Mouse (Mus musculus): ENCODE measurements around the gene Slc35f1. TPM values are rescaled to one million over a fixed set of nuclear protein-coding genes. Genes with fewer than 3 reads are reported as not detected.

Slc35f1 gene
- total and polyA plus RNA-seq, 2 experiments from 2014 or later: 35.2 to 111 TPM

- Histone ChIP-seq H3K27me3 (ENCODE audit: insufficient read depth, low read length) (no peaks in the 10 kb centered on the region), H3K4me2 (ENCODE audit: low read depth, low read length, poor library complexity, severe bottlenecking) (no peak overlapping the region), H3K27ac (ENCODE audit: low read depth, low read length) (no peak overlapping the region), H3K9ac (replicated peaks; ENCODE audit: low read length, poor library complexity, severe bottlenecking) (no peak overlapping the region), H3K36me3 (ENCODE audit: insufficient read depth, low read length) (no peaks in the 10 kb centered on the region), H3K4me3 (ENCODE audit: low read depth, low read length) (no peak overlapping the region), H3K4me1 (ENCODE audit: insufficient read depth, low read length) (no peaks in the 10 kb centered on the region), H3K9me3 (ENCODE audit: low read length) (no peaks in the 10 kb centered on the region)
- ATAC-seq (ENCODE audit: low FRiP score): no peak
- TF ChIP-seq CTCF (IDR thresholded peaks at IDR 0.05): no peak
- 87% methylated on average over 3 of the region's 3 CpGs for WGBS
- no peak for DNase-seq (ENCODE audit: low spot score)
Observed at GRCm38 (mm10) chr10:53100881-53101280, 410.5 kb downstream of the Slc35f1 start.

- ATAC-seq (ENCODE audit: low FRiP score) (no peak), DNase-seq (ENCODE audit: low spot score) (no peak)
- H3K36me3 ChIP-seq (ENCODE audit: insufficient read depth, low read length): no peaks in the 10 kb centered on the region
- no peak overlapping the region for H3K9ac ChIP-seq (replicated peaks; ENCODE audit: low read length, poor library complexity, severe bottlenecking)
- no peak overlapping the region for H3K4me2 ChIP-seq (ENCODE audit: low read depth, low read length, poor library complexity, severe bottlenecking)
- WGBS: 81% methylated on average over 2 of the region's 2 CpGs
- no peaks in the 10 kb centered on the region for H3K9me3 ChIP-seq (ENCODE audit: low read length)
- no peaks in the 10 kb centered on the region for H3K4me1 ChIP-seq (ENCODE audit: insufficient read depth, low read length)
- no peak overlapping the region for H3K27ac ChIP-seq (ENCODE audit: low read depth, low read length)
- H3K4me3 ChIP-seq (ENCODE audit: low read depth, low read length): no peak overlapping the region
- TF ChIP-seq CTCF (IDR thresholded peaks at IDR 0.05): no peak
- no peaks in the 10 kb centered on the region for H3K27me3 ChIP-seq (ENCODE audit: insufficient read depth, low read length)
Observed at GRCm38 (mm10) chr10:53101412-53101811, 411.1 kb downstream of the Slc35f1 start.

- ATAC-seq (ENCODE audit: low FRiP score): no peak
- TF ChIP-seq CTCF (IDR thresholded peaks at IDR 0.05): no peak
- Histone ChIP-seq H3K4me2 (ENCODE audit: low read depth, low read length, poor library complexity, severe bottlenecking) (no peak overlapping the region), H3K9ac (replicated peaks; ENCODE audit: low read length, poor library complexity, severe bottlenecking) (no peak overlapping the region), H3K36me3 (ENCODE audit: insufficient read depth, low read length) (no peaks in the 10 kb centered on the region), H3K4me3 (ENCODE audit: low read depth, low read length) (no peak overlapping the region), H3K4me1 (ENCODE audit: insufficient read depth, low read length) (no peaks in the 10 kb centered on the region), H3K9me3 (ENCODE audit: low read length) (no peaks in the 10 kb centered on the region), H3K27me3 (ENCODE audit: insufficient read depth, low read length) (no peaks in the 10 kb centered on the region), H3K27ac (ENCODE audit: low read depth, low read length) (no peak overlapping the region)
- 90% methylated on average over 2 of the region's 2 CpGs for WGBS
- no peak for DNase-seq (ENCODE audit: low spot score)
Observed at GRCm38 (mm10) chr10:53102423-53102822, 412.1 kb downstream of the Slc35f1 start.

GRCm38 (mm10) chr10:53115028-53115427, 424.7 kb downstream of the Slc35f1 start:
- no peak overlapping the region for H3K27ac ChIP-seq (ENCODE audit: low read depth, low read length)
- no peaks in the 10 kb centered on the region for H3K9me3 ChIP-seq (ENCODE audit: low read length)
- no peak overlapping the region for H3K4me3 ChIP-seq (ENCODE audit: low read depth, low read length)
- no peak overlapping the region for H3K4me2 ChIP-seq (ENCODE audit: low read depth, low read length, poor library complexity, severe bottlenecking)
- ATAC-seq (ENCODE audit: low FRiP score) (no peak), DNase-seq (ENCODE audit: low spot score) (peak; percentile 44)
- TF ChIP-seq CTCF (IDR thresholded peaks at IDR 0.05): peak; percentile 73
- no peaks in the 10 kb centered on the region for H3K36me3 ChIP-seq (ENCODE audit: insufficient read depth, low read length)
- no peaks in the 10 kb centered on the region; the same call in 1 of the 2 replicates for H3K4me1 ChIP-seq (ENCODE audit: insufficient read depth, low read length)
- 23% methylated on average over 3 of the region's 3 CpGs for WGBS
- H3K9ac ChIP-seq (replicated peaks; ENCODE audit: low read length, poor library complexity, severe bottlenecking): no peak overlapping the region
- H3K27me3 ChIP-seq (ENCODE audit: insufficient read depth, low read length): no peaks in the 10 kb centered on the region

- ATAC-seq (ENCODE audit: low FRiP score) (no peak), DNase-seq (ENCODE audit: low spot score) (peak; percentile 43)
- no peaks in the 10 kb centered on the region for H3K36me3 ChIP-seq (ENCODE audit: insufficient read depth, low read length)
- H3K27ac ChIP-seq (ENCODE audit: low read depth, low read length): no peak overlapping the region
- H3K4me2 ChIP-seq (ENCODE audit: low read depth, low read length, poor library complexity, severe bottlenecking): no peak overlapping the region
- H3K4me1 ChIP-seq (ENCODE audit: insufficient read depth, low read length): no peaks in the 10 kb centered on the region; the same call in 1 of the 2 replicates
- H3K4me3 ChIP-seq (ENCODE audit: low read depth, low read length): no peak overlapping the region
- H3K9me3 ChIP-seq (ENCODE audit: low read length): no peaks in the 10 kb centered on the region
- H3K27me3 ChIP-seq (ENCODE audit: insufficient read depth, low read length): no peaks in the 10 kb centered on the region
- no peak for TF ChIP-seq CTCF (IDR thresholded peaks at IDR 0.05)
- 54% methylated on average over 7 of the region's 7 CpGs for WGBS
- no peak overlapping the region for H3K9ac ChIP-seq (replicated peaks; ENCODE audit: low read length, poor library complexity, severe bottlenecking)
Observed at GRCm38 (mm10) chr10:53115673-53116398, 425.5 kb downstream of the Slc35f1 start.

GRCm38 (mm10) chr10:53120608-53121007, 430.3 kb downstream of the Slc35f1 start:
- no peaks in the 10 kb centered on the region for H3K36me3 ChIP-seq (ENCODE audit: insufficient read depth, low read length)
- H3K4me1 ChIP-seq (ENCODE audit: insufficient read depth, low read length): no peaks in the 10 kb centered on the region; the same call in 1 of the 2 replicates
- H3K4me2 ChIP-seq (ENCODE audit: low read depth, low read length, poor library complexity, severe bottlenecking): no peak overlapping the region
- ATAC-seq (ENCODE audit: low FRiP score): no peak
- no peak for DNase-seq (ENCODE audit: low spot score)
- no peak for TF ChIP-seq CTCF (IDR thresholded peaks at IDR 0.05)
- no peak overlapping the region for H3K9ac ChIP-seq (replicated peaks; ENCODE audit: low read length, poor library complexity, severe bottlenecking)
- H3K27me3 ChIP-seq (ENCODE audit: insufficient read depth, low read length): no peaks in the 10 kb centered on the region
- WGBS: 98% methylated on average over 2 of the region's 2 CpGs
- no peak overlapping the region for H3K27ac ChIP-seq (ENCODE audit: low read depth, low read length)
- no peak overlapping the region for H3K4me3 ChIP-seq (ENCODE audit: low read depth, low read length)
- H3K9me3 ChIP-seq (ENCODE audit: low read length): no peaks in the 10 kb centered on the region
